Mouse (Mus musculus) limb, embryonic 14.5 days (tissue): ENCODE data around the gene Sept11. TPM values are rescaled to one million over a fixed set of nuclear protein-coding genes. Genes with fewer than 3 reads are reported as not detected.

Experiments
- ATAC-seq: fragments of 200-750 bp; cut with Nextera tagmentation; 2 replicates; pipeline ENCODE4 v1.8.0; 2017; ENCODE audit warnings: low read depth, moderate number of reproducible peaks, moderate TSS enrichment; ENCODE audit not compliant: low FRiP score
- DNase-seq: peaks from one replicate; pipeline ENCODE4 v3.0.0-alpha.2; 2015; ENCODE audit warnings: low spot score
- H3K27ac ChIP-seq: fragments of 300-500 bp; sonication (generic); replicated peaks from 2 replicates; pipeline ENCODE4 v1.5.1; 2014; ENCODE audit warnings: low read depth, mild to moderate bottlenecking, low read length, moderate library complexity, mixed read lengths
- H3K27me3 ChIP-seq: fragments of 300-500 bp; sonication (generic); 2 replicates; pipeline ENCODE4 v1.6.1; 2014; ENCODE audit warnings: low read length, mixed read lengths; ENCODE audit not compliant: control insufficient read depth, insufficient read depth
- H3K36me3 ChIP-seq: fragments of 300-500 bp; sonication (generic); 2 replicates; pipeline ENCODE4 v1.6.1; 2014; ENCODE audit warnings: mild to moderate bottlenecking, low read length, moderate library complexity, mixed read lengths; ENCODE audit not compliant: control insufficient read depth, insufficient read depth
- H3K4me1 ChIP-seq: fragments of 300-500 bp; sonication (generic); 2 replicates; pipeline ENCODE4 v1.6.1; 2014; ENCODE audit warnings: antibody characterized with exemption, low read length, mixed read lengths; ENCODE audit not compliant: control insufficient read depth, insufficient read depth
- H3K4me2 ChIP-seq: fragments of 300-500 bp; sonication (generic); replicated peaks from 2 replicates; pipeline ENCODE4 v1.6.1; 2014; ENCODE audit warnings: low read depth, mild to moderate bottlenecking, low read length, moderate library complexity; ENCODE audit not compliant: severe bottlenecking
- H3K4me3 ChIP-seq: fragments of 300-500 bp; sonication (generic); replicated peaks from 2 replicates; pipeline ENCODE4 v1.5.1; 2014; ENCODE audit warnings: low read length
- H3K9ac ChIP-seq: fragments of 300-500 bp; sonication (generic); 2 replicates; pipeline ENCODE4 v1.6.1; 2014; ENCODE audit warnings: mild to moderate bottlenecking, low read depth, low read length, moderate library complexity; ENCODE audit not compliant: severe bottlenecking
- H3K9me3 ChIP-seq: fragments of 300-500 bp; sonication (generic); 2 replicates; pipeline ENCODE4 v1.6.1; 2016; ENCODE audit warnings: low read length; ENCODE audit not compliant: control insufficient read depth
- POLR2A ChIP-seq: fragments of 200-500 bp; IDR thresholded peaks from 2 replicates; pipeline ENCODE4 v1.8.0; 2012; ENCODE audit warnings: inconsistent platforms, mild to moderate bottlenecking, moderate library complexity, borderline replicate concordance; ENCODE audit not compliant: insufficient read depth, insufficient read length; ENCODE audit errors: extremely low read depth
- WGBS: fragments of 180-500 bp; shearing (Covaris S2); extraction: QIAGEN DNeasy Blood & Tissue Kit; methylation state at CpG from one replicate; pipeline ENCODE4 v1.1.7; 2014; 5-methylcytosine and 5-hydroxymethylcytosine counted together
- polyA plus RNA-seq, 2 experiments: library from polyadenylated mRNA; depleted of rRNA in 1 of 2; stranded (reverse) in 1 of 2; unstranded in 1 of 2; fragments of >200 nt; fragmentation: Nextera tagmentation in 1 of 2; extraction: Ambion mirVana in 1 of 2; gene quantifications; 2 replicates each; pipeline versions ENCODE4 v1.2.1 to v1.2.3; 2012 to 2014

Sept11 gene
- polyA plus RNA-seq, 2 experiments, result 141 to 197 TPM

GRCm38 (mm10) chr5:93174675-93175074 is 81.4 kb downstream of the Sept11 start:
- H3K4me1 ChIP-seq, result no peaks in the 10 kb centered on the region
- TF ChIP-seq POLR2A, result no peak
- no peak overlapping the region for H3K4me2 ChIP-seq
- ATAC-seq, result no peak
- H3K36me3 ChIP-seq, result peaks cover 66% of the 10 kb centered on the region
- H3K9ac ChIP-seq, result no peak overlapping the region
- H3K27ac ChIP-seq, result no peak overlapping the region
- no peaks in the 10 kb centered on the region for H3K9me3 ChIP-seq
- 87% methylated on average over 6 of the region's 6 CpGs for WGBS
- no peaks in the 10 kb centered on the region for H3K27me3 ChIP-seq
- no peak overlapping the region for H3K4me3 ChIP-seq
- no peak for DNase-seq

- Histone ChIP-seq H3K4me1 (no peaks in the 10 kb centered on the region), H3K9me3 (no peaks in the 10 kb centered on the region), H3K36me3 (peaks cover 52% of the 10 kb centered on the region), H3K27me3 (no peaks in the 10 kb centered on the region), H3K4me2 (no peak overlapping the region), H3K27ac (no peak overlapping the region), H3K4me3 (no peak overlapping the region), H3K9ac (no peak overlapping the region)
- TF ChIP-seq POLR2A, result no peak
- WGBS, result 84% methylated on average over 6 of the region's 6 CpGs
- ATAC-seq (no peak), DNase-seq (no peak)
These were observed 85.4 kb downstream of the Sept11 start for GRCm38 (mm10) chr5:93178616-93179015.

GRCm38 (mm10) chr5:93180252-93180651 is 87.0 kb downstream of the Sept11 start:
- TF ChIP-seq POLR2A, result no peak
- H3K27me3 ChIP-seq, result no peaks in the 10 kb centered on the region
- H3K36me3 ChIP-seq, result peaks cover 55% of the 10 kb centered on the region
- no peak overlapping the region for H3K9ac ChIP-seq
- H3K4me3 ChIP-seq, result no peak overlapping the region
- no peaks in the 10 kb centered on the region for H3K4me1 ChIP-seq
- DNase-seq (no peak), ATAC-seq (no peak)
- WGBS, result 78% methylated on average over 2 of the region's 2 CpGs
- H3K27ac ChIP-seq, result no peak overlapping the region
- no peaks in the 10 kb centered on the region for H3K9me3 ChIP-seq
- no peak overlapping the region for H3K4me2 ChIP-seq

- no peak overlapping the region for H3K27ac ChIP-seq
- no peak overlapping the region for H3K4me3 ChIP-seq
- no peak for TF ChIP-seq POLR2A
- H3K27me3 ChIP-seq, result no peaks in the 10 kb centered on the region
- WGBS, result 82% methylated on average over 6 of the region's 6 CpGs
- no peaks in the 10 kb centered on the region for H3K4me1 ChIP-seq
- H3K9ac ChIP-seq, result no peak overlapping the region
- no peak overlapping the region for H3K4me2 ChIP-seq
- ATAC-seq (no peak), DNase-seq (no peak)
- H3K9me3 ChIP-seq, result no peaks in the 10 kb centered on the region
- peaks cover 75% of the 10 kb centered on the region for H3K36me3 ChIP-seq
These were observed 90.1 kb downstream of the Sept11 start for GRCm38 (mm10) chr5:93183311-93183710.

- Histone ChIP-seq H3K27ac (no peak overlapping the region), H3K36me3 (peaks cover 75% of the 10 kb centered on the region), H3K27me3 (no peaks in the 10 kb centered on the region), H3K4me1 (no peaks in the 10 kb centered on the region), H3K4me2 (no peak overlapping the region), H3K4me3 (no peak overlapping the region), H3K9me3 (no peaks in the 10 kb centered on the region), H3K9ac (no peak overlapping the region)
- ATAC-seq, result no peak
- WGBS, result 90% methylated on average over 6 of the region's 6 CpGs
- DNase-seq, result no peak
- TF ChIP-seq POLR2A, result no peak
These were observed 91.3 kb downstream of the Sept11 start for GRCm38 (mm10) chr5:93184548-93184947.

- ATAC-seq, result no peak
- WGBS, result 80% methylated on average over 3 of the region's 3 CpGs
- Histone ChIP-seq H3K36me3 (peaks cover 59% of the 10 kb centered on the region), H3K9me3 (no peaks in the 10 kb centered on the region), H3K27me3 (no peaks in the 10 kb centered on the region), H3K9ac (no peak overlapping the region), H3K4me2 (no peak overlapping the region), H3K4me3 (no peak overlapping the region), H3K27ac (no peak overlapping the region), H3K4me1 (no peaks in the 10 kb centered on the region)
- TF ChIP-seq POLR2A, result no peak
- DNase-seq, result no peak
These were observed 96.4 kb downstream of the Sept11 start for GRCm38 (mm10) chr5:93189607-93190006.
